Mouse (Mus musculus) neural tube, embryonic 13.5 days (tissue): ENCODE results near the gene Milr1. TPM values are rescaled to one million over a fixed set of nuclear protein-coding genes. Genes with fewer than 3 reads are reported as not detected.

ENCODE experiments used
- ATAC-seq: fragments of 200-750 bp; cut with Nextera tagmentation; 2 replicates; pipeline ENCODE4 v1.8.0; 2017; ENCODE audit warnings: low read depth, mild to moderate bottlenecking, moderate TSS enrichment, moderate library complexity
- H3K27ac ChIP-seq: fragments of 300-500 bp; sonication (generic); replicated peaks from 2 replicates; pipeline ENCODE4 v1.5.1; 2015; ENCODE audit warnings: moderate library complexity, mild to moderate bottlenecking, inconsistent platforms
- H3K27me3 ChIP-seq: fragments of 300-500 bp; sonication (generic); 2 replicates; pipeline ENCODE4 v1.6.1; 2015; ENCODE audit warnings: mild to moderate bottlenecking, inconsistent platforms
- H3K36me3 ChIP-seq: fragments of 300-500 bp; sonication (generic); 2 replicates; pipeline ENCODE4 v1.6.1; 2015; ENCODE audit warnings: mild to moderate bottlenecking, inconsistent platforms
- H3K4me1 ChIP-seq: fragments of 300-500 bp; sonication (generic); replicated peaks from 2 replicates; pipeline ENCODE4 v1.6.1; 2015; ENCODE audit warnings: inconsistent platforms
- H3K4me2 ChIP-seq: fragments of 300-500 bp; sonication (generic); 2 replicates; pipeline ENCODE4 v1.6.1; 2015; ENCODE audit warnings: inconsistent platforms, mild to moderate bottlenecking, moderate library complexity
- H3K4me3 ChIP-seq: fragments of 300-500 bp; sonication (generic); 2 replicates; pipeline ENCODE4 v1.5.1; 2015; ENCODE audit warnings: mild to moderate bottlenecking, inconsistent platforms
- H3K9ac ChIP-seq: fragments of 300-500 bp; sonication (generic); 2 replicates; pipeline ENCODE4 v1.6.1; 2015; ENCODE audit warnings: moderate library complexity, mild to moderate bottlenecking, inconsistent platforms
- H3K9me3 ChIP-seq: fragments of 300-500 bp; sonication (generic); 2 replicates; pipeline ENCODE4 v1.6.1; 2016; ENCODE audit warnings: inconsistent platforms
- WGBS: fragments of 180-500 bp; shearing (Covaris S2); methylation state at CpG from one replicate; pipeline ENCODE4 v1.1.7; 2015; 5-methylcytosine and 5-hydroxymethylcytosine counted together
- polyA plus RNA-seq: library from polyadenylated mRNA; unstranded; fragments of >200 nt; fragmentation: Nextera tagmentation; extraction: Ambion mirVana; gene quantifications from 2 replicates; pipeline ENCODE4 v1.2.1, GENCODE M21; 2015

The Milr1 gene
- 1.3 and 1.5 TPM in 2 replicates for polyA plus RNA-seq

DNA sequence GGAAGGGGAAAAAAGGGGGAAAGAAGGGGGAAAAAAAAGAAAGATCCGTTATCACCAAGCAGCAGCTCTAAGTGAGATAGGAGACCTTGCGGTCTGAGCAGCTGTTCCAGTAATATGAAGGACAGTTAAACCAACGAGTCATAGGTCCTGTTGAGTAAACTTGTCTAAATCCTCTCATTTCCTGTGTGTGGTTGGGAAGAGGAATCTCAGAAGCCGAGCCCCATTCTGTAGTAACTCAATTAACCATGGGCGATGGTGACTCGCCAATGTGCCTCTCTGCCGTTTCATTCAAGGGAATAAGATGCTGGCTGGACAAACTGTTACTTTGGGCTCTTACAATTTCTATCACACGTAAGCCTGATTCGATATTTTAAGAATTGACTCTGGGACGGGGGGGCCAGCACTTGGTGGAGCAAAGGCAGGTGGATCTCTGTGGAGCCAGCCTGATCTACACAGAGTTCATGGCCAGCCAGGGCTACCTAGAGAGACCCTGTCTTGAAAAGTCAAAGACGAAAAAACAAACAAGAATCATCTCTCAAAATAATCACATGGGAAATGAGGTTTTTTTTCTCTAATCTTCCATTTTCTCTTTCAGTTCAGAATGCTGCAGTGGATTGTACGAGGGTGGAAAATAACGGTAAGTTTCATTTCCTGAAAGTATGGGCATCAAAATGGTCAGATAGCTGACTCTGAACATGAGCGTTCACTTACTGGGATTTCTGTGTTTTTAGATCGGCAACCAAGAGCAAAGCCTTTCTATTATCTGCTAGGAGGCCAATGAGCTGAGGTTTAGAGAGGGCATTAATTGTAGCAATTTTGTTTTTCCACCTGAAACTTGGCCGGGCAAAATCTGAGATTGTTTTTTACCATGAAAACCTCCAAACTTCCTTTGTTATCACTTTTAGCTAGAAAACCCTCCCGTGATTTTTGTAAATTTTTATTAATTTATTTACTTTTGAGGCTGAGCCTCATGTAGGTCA is at the start of gene Milr1:
Gene Milr1 (plus strand): TSS at position 188 of the 980 bp plus-strand sequence.
- H3K36me3 ChIP-seq, result no peaks in the 10 kb centered on the region
- no peaks in the 10 kb centered on the region for H3K4me1 ChIP-seq
- 92% methylated on average over 17 of the region's 17 CpGs for WGBS
- H3K4me3 ChIP-seq, result no peak within 1 kb of the TSS
- H3K4me2 ChIP-seq, result no peak within 1 kb of the TSS
- H3K9ac ChIP-seq, result no peak within 1 kb of the TSS
- H3K9me3 ChIP-seq, result no peaks in the 10 kb centered on the region
- no peaks in the 10 kb centered on the region for H3K27me3 ChIP-seq
- no peak within 1 kb of the TSS for H3K27ac ChIP-seq
- ATAC-seq, result no peak

DNA sequence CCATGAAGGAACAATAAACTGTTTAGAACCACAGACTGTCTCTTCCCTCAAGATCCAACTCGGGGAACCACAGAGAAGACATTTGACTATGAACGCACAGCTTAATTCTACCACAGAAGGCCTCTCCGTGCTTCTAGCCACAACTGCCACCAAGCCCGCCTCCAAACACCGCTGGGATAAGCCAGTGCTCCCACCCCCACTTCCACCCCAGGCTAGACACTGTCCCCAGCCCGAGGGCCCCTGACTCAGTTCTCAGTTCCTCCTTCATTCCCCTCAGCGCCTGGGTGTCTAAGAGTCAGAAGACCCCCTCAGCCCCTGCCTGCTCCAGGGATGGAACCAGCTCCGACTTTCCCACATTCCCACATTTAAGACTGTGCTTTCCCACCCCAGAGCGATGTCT is 49.4 kb upstream of the Milr1 start:
- H3K4me3 ChIP-seq, result no peak overlapping the region
- WGBS, result 78% methylated on average over 9 of the region's 9 CpGs
- H3K27me3 ChIP-seq, result no peaks in the 10 kb centered on the region
- H3K36me3 ChIP-seq, result no peaks in the 10 kb centered on the region
- H3K4me1 ChIP-seq, result no peaks in the 10 kb centered on the region
- no peak overlapping the region for H3K27ac ChIP-seq
- no peak for ATAC-seq
- H3K9me3 ChIP-seq, result no peaks in the 10 kb centered on the region
- no peak overlapping the region for H3K4me2 ChIP-seq
- no peak overlapping the region for H3K9ac ChIP-seq

DNA sequence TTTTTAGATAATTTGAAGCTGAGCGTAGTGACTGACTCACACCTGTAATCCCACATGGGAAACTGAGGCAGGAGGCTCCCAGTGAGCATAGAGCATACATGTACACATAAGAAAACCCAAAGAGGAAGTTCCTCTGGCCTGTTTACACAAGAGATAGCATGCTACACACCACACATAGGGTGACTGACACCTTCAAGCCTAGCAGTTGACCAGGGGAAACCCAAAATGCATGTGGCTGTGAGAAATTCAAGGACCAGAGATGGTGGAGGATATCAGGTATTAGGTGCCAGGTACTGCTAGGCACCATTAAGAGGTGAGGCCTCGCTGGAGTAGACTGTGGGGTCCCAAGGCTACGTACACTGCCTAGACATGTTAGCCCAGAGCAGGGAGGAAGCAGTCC is 48.4 kb upstream of the Milr1 start:
- H3K4me2 ChIP-seq, result no peak overlapping the region
- H3K27me3 ChIP-seq, result no peaks in the 10 kb centered on the region
- H3K9ac ChIP-seq, result no peak overlapping the region
- H3K4me1 ChIP-seq, result no peaks in the 10 kb centered on the region
- no peak overlapping the region for H3K27ac ChIP-seq
- no peak overlapping the region for H3K4me3 ChIP-seq
- ATAC-seq, result no peak
- WGBS, result 82% methylated on average over 3 of the region's 3 CpGs
- no peaks in the 10 kb centered on the region for H3K36me3 ChIP-seq
- no peaks in the 10 kb centered on the region for H3K9me3 ChIP-seq

DNA sequence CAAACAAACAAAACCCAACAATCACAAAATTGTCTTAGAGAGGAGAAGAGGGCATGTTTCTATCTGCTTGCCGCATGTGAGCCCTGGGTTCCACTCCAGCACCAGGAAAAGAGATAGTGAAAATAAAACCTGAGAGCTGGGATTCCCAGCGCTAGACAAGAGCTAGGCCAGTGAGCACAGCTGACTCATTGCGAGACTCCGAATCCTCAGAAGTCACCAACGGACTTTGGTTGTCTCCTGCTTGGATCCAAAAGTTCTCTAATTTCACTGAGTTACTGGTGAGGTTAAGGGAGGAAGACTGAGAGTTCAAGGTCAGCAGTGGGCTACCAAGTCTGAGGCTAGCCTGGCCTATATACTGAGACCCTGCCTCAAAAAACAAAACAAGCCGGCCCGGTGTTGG is 47.1 kb upstream of the Milr1 start:
- no peaks in the 10 kb centered on the region for H3K36me3 ChIP-seq
- H3K27me3 ChIP-seq, result no peaks in the 10 kb centered on the region
- H3K9ac ChIP-seq, result no peak overlapping the region
- WGBS, result 92% methylated on average over 7 of the region's 7 CpGs
- H3K27ac ChIP-seq, result no peak overlapping the region
- ATAC-seq, result no peak
- no peaks in the 10 kb centered on the region for H3K9me3 ChIP-seq
- no peaks in the 10 kb centered on the region for H3K4me1 ChIP-seq
- no peak overlapping the region for H3K4me3 ChIP-seq
- no peak overlapping the region for H3K4me2 ChIP-seq

DNA sequence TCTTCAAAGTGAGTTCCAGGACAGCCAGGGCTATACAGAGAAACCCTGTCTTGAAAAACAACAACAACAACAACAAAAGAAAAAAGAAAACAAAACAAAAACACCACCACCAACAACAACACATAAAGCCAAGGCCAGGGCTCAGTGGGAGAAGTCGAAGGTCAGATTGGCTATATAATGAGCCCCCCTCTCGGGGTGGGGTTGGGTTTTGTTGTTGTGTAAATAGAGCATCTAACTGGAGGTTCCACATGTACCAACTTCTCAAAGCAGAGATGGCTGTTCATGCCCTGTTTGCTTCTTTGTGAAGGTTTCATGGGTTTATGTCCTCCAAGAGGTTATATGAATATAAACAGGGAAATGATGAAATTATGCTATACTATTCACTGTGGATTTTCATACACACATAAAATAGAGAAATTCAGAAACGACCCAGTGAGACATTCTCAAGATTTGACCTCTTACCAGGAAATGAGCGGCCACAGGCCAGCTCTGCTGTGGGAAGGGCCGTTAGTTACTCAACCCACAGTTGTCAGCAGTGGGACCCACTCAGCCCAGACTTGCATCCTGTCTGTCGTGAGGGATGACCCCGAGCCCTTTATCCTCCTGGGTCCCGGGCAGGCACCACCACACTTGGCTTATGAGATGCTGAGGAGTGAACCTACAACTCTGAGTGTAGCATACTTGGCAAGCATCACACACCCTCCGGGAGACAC is 46.5 kb upstream of the Milr1 start:
- H3K4me2 ChIP-seq, result no peak overlapping the region
- H3K4me3 ChIP-seq, result no peak overlapping the region
- no peak for ATAC-seq
- H3K27me3 ChIP-seq, result no peaks in the 10 kb centered on the region
- no peak overlapping the region for H3K27ac ChIP-seq
- peaks cover 4% of the 10 kb centered on the region for H3K4me1 ChIP-seq
- H3K9me3 ChIP-seq, result no peaks in the 10 kb centered on the region
- no peak overlapping the region for H3K9ac ChIP-seq
- no peaks in the 10 kb centered on the region for H3K36me3 ChIP-seq
- WGBS, result 69% methylated on average over 9 of the region's 9 CpGs

DNA sequence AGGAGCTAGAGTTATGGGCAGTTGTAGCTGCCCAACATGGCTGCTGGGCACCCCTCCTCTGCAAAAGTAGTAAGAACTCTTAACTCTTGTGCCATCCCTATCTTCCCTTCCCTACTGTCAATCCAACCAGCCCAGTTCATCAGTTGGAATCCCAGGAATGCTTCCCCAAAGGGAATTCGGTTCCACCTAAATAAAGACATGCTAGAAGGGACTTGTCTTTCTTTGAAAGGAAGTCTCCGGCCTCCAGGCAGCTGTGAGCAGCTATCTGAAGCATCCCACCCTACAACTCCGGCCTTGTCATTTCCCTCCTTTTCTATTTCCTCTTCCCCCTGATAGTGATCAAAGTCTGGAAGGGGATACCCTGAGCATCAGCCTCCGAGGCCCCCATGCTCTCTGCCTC is 44.8 kb upstream of the Milr1 start:
- no peak overlapping the region for H3K4me2 ChIP-seq
- ATAC-seq, result no peak
- H3K9ac ChIP-seq, result no peak overlapping the region
- no peak overlapping the region for H3K4me3 ChIP-seq
- no peaks in the 10 kb centered on the region for H3K36me3 ChIP-seq
- H3K9me3 ChIP-seq, result no peaks in the 10 kb centered on the region
- H3K27ac ChIP-seq, result no peak overlapping the region
- H3K4me1 ChIP-seq, result peaks cover 8% of the 10 kb centered on the region
- WGBS, result 72% methylated on average over 4 of the region's 4 CpGs
- H3K27me3 ChIP-seq, result no peaks in the 10 kb centered on the region

DNA sequence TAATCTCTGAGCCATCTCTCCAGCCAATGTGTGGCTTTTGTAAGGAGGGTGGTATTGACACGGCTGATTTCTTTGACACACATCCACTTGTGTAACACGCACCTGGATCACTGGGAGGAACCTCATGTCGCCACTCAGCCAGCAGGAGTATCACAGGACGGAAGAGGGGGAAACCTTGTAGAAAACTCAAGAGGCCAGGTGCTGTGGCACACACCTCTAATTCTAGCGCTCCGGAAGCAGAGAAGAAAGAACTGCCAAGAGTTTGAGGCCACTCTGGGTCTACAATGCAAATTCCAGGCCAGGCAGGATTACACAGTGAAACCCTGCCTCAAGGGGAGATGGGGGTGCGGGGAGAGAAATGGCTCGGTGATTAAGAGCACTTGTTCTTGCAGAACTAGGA is 43.9 kb upstream of the Milr1 start:
- ATAC-seq, result no peak
- H3K4me1 ChIP-seq, result peaks cover 8% of the 10 kb centered on the region
- H3K27me3 ChIP-seq, result no peaks in the 10 kb centered on the region
- no peak overlapping the region for H3K9ac ChIP-seq
- no peak overlapping the region for H3K4me3 ChIP-seq
- WGBS, result 84% methylated on average over 8 of the region's 8 CpGs
- no peaks in the 10 kb centered on the region for H3K36me3 ChIP-seq
- H3K4me2 ChIP-seq, result no peak overlapping the region
- no peak overlapping the region for H3K27ac ChIP-seq
- H3K9me3 ChIP-seq, result no peaks in the 10 kb centered on the region

DNA sequence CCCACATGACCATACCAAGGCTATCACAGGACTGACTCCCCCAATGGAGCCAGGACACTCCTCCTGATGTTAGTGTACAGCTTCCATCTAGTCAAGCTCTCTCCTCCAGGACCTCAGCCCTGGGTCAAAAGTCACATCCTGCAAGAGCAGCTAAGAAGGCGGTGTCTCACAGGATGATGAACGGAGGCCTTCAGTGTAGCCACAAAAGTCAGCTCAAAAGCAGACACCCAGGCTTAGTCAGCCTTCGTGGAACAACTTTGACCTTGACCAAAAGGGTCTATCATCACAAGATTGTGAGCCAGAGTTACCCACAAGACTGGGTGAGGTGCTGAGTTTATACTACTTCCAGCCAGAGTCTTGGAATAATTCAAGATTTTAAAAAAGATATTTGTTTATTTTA is 43.2 kb upstream of the Milr1 start:
- Histone ChIP-seq H3K9me3 (no peaks in the 10 kb centered on the region), H3K27me3 (no peaks in the 10 kb centered on the region), H3K36me3 (no peaks in the 10 kb centered on the region), H3K4me1 (peaks cover 8% of the 10 kb centered on the region), H3K4me3 (no peak overlapping the region), H3K4me2 (no peak overlapping the region), H3K9ac (no peak overlapping the region), H3K27ac (no peak overlapping the region)
- ATAC-seq, result no peak
- 70% methylated on average over 3 of the region's 3 CpGs for WGBS

DNA sequence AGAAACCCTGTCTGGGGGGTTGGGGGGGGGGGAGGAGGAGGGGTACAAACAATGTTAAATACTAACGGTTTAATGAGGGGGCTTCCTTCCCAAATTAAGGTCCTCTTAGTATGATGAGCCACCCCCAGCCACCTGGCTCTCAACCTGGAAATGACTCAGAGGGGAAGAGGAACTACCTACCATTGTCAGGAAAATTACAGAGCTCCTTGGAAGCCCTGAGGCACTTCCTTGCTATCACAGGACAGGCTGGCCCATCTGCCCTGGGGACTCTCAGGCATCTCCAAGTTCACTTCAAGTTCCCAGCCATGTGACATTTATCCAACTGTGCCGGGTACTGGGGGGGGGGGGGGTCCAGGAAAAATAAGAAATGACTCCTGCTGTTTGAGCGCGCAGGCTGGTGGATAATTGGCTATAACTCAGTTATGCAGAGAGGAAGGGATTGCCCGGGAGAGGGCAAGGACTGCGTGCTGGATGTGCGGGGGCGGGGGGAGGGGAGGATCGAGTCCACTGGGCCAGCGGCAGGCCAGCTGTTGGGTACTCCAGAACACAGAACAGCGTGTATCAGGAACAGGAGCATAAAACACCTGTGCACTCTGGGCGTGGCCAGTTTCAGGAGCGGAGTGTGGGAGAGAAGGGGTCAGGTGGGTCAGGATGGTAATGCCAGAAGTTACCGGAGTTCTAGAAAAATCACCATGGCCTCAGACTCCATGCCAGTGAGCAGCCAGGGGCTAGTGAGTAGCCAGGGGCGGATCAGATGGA is 41.6 kb upstream of the Milr1 start:
- Histone ChIP-seq H3K36me3 (no peaks in the 10 kb centered on the region), H3K4me3 (no peak overlapping the region), H3K9me3 (no peaks in the 10 kb centered on the region), H3K9ac (no peak overlapping the region), H3K4me1 (peaks cover 8% of the 10 kb centered on the region), H3K4me2 (no peak overlapping the region), H3K27me3 (no peaks in the 10 kb centered on the region), H3K27ac (no peak overlapping the region)
- no peak for ATAC-seq
- WGBS, result 32% methylated on average over 15 of the region's 15 CpGs

DNA sequence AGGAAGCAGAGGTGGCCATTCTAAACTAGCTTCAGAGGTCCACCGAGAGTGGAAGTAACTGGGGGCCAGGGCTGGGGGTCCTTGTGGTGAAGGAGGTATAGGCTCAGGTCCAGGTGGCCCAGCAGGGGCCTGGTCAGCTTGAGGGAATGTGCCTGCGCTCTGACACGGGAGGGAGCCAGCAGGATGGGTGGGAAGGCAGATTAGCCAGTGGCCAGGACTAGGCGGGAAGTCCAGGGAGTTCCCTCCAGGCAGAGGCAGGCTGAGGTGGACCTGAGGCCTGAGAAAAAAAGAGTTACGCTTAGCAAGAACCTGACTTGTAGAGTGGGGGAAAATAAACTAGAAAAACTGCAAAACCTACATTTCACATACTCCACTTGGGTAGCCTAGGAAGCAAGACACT is 40.2 kb upstream of the Milr1 start:
- Histone ChIP-seq H3K4me3 (no peak overlapping the region), H3K9me3 (no peaks in the 10 kb centered on the region), H3K4me1 (peaks cover 8% of the 10 kb centered on the region), H3K36me3 (no peaks in the 10 kb centered on the region), H3K9ac (no peak overlapping the region), H3K27me3 (no peaks in the 10 kb centered on the region), H3K27ac (no peak overlapping the region), H3K4me2 (no peak overlapping the region)
- ATAC-seq, result no peak
- 76% methylated on average over 5 of the region's 5 CpGs for WGBS

DNA sequence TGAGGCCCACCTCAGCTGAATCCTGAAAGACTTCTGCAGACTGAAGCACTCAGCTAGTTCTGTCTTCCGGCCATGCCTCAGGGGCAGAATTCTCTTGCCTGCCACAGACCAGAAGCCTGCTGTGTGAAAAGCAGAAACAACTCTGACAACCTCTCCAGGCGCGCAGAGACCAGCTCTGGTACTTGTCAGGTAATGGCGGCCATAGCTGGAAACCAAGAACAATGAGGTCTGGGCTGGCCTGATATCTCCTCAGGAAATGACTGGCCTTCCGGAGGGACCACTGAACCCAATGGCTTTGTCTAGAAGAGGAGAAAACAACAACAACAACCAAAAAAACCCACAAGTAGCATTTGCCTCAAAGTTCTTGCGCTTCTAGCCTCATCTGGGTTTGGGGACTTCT is 36.0 kb upstream of the Milr1 start:
- no peaks in the 10 kb centered on the region for H3K36me3 ChIP-seq
- no peaks in the 10 kb centered on the region for H3K27me3 ChIP-seq
- no peaks in the 10 kb centered on the region for H3K9me3 ChIP-seq
- peak overlapping the region; percentile 28; the same call in 1 of the 2 replicates for H3K27ac ChIP-seq
- no peak overlapping the region for H3K4me2 ChIP-seq
- 86% methylated on average over 6 of the region's 6 CpGs for WGBS
- H3K9ac ChIP-seq, result no peak overlapping the region
- no peak for ATAC-seq
- no peak overlapping the region; the same call in 1 of the 2 replicates for H3K4me3 ChIP-seq
- H3K4me1 ChIP-seq, result no peaks in the 10 kb centered on the region

DNA sequence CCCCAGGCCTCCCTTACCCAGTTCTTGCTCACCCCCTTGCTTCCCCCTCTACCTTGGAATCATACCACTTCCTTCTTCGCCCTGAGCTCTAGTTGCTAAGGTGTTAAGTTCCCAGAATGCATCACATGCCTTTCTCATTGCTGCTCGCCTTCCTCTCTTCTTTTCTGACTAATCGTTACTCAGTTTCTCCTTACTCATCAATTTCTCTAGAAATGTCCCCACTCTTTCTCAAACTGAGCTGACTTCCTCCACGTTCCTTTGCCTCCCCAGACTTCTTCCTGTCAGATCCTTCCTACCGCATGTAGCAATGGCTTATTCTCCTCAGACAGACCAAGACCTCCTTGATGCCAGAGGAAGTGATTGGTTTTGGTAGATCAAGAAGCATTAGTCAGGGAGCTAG is 34.5 kb upstream of the Milr1 start:
- ATAC-seq, result no peak

More for the DNA sequence above, 34.5 kb upstream of the Milr1 start:
- no peak overlapping the region for H3K4me3 ChIP-seq
- 83% methylated on average over 5 of the region's 5 CpGs for WGBS
- no peaks in the 10 kb centered on the region for H3K27me3 ChIP-seq
- no peaks in the 10 kb centered on the region for H3K36me3 ChIP-seq
- H3K9me3 ChIP-seq, result no peaks in the 10 kb centered on the region
- H3K9ac ChIP-seq, result no peak overlapping the region
- H3K4me1 ChIP-seq, result no peaks in the 10 kb centered on the region
- no peak overlapping the region for H3K4me2 ChIP-seq
- no peak overlapping the region for H3K27ac ChIP-seq
